Mouse (Mus musculus): ENCODE measurements at regions not wholly inside any gene's neighbourhood (a gene's known extent, or its start where the extent isn't known, plus 50 kb on each side); places are given as distances from the start of the nearest gene placed in this dataset.

DNA sequence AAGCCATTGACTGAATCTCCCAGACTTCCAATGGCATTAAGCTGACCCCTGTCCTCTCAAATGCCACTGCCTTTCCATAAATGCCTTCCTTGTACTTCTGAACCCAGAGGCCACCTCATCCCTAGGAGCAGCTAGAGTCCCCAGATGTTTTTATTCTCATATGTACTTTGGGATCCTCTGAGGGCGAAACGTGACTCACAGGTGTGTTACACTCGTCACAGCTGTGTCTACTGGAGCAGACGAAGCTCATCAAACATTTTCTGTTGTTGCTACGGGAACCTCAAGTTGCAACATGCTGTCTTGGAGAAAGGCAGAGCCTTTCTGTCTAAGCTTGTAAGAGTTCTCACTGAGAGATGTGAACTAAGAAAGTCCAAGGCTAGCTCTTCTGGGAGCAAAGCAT, 80.1 kb downstream of the Zfp706 start:
- H3K36me3 ChIP-seq (ENCODE audit: control insufficient read depth, insufficient read depth, low read length) = no peaks in the 10 kb centered on the region
- no peak overlapping the region for H3K4me2 ChIP-seq (ENCODE audit: low read depth, low read length)
- no peaks in the 10 kb centered on the region for H3K4me1 ChIP-seq (ENCODE audit: control insufficient read depth, insufficient read depth, low read length)
- no peak overlapping the region for H3K9ac ChIP-seq (replicated peaks; ENCODE audit: low read depth, low read length)
- no peak overlapping the region for H3K4me3 ChIP-seq (ENCODE audit: low read depth, low read length)
- no peaks in the 10 kb centered on the region for H3K27me3 ChIP-seq (ENCODE audit: control insufficient read depth, insufficient read depth, low read length)
- no peak overlapping the region for H3K27ac ChIP-seq (ENCODE audit: low read depth, low read length)
- no peak for ATAC-seq (ENCODE audit: low read depth)
- 75% methylated on average over 5 of the region's 5 CpGs for WGBS
- H3K9me3 ChIP-seq (ENCODE audit: control insufficient read depth, low read length) = no peaks in the 10 kb centered on the region

DNA sequence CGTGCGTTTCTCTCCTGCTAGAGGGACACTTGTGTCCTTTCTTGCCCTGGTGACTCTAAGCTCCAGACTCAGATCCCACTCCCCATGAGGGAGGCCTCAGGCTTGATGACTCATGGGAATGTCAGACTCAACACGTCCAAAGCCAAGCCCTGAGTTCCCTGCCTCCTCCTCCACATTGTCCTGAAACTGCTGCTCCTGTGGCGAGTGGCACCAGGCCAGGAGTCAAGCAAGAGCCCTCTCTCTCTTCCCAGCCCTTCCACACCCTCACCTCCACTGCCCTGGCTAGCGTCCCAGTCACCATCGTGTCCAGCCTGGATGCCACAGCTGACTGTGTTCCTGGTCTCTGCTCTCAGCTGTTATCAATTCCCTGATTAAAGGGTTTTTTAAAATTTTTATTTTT, 83.4 kb downstream of the Zfp706 start:
- Histone ChIP-seq H3K4me2 (ENCODE audit: low read depth, low read length) (no peak overlapping the region), H3K9me3 (ENCODE audit: control insufficient read depth, low read length) (no peaks in the 10 kb centered on the region), H3K4me1 (ENCODE audit: control insufficient read depth, insufficient read depth, low read length) (no peaks in the 10 kb centered on the region), H3K4me3 (ENCODE audit: low read depth, low read length) (no peak overlapping the region), H3K27me3 (ENCODE audit: control insufficient read depth, insufficient read depth, low read length) (no peaks in the 10 kb centered on the region), H3K36me3 (ENCODE audit: control insufficient read depth, insufficient read depth, low read length) (no peaks in the 10 kb centered on the region), H3K27ac (ENCODE audit: low read depth, low read length) (no peak overlapping the region), H3K9ac (replicated peaks; ENCODE audit: low read depth, low read length) (no peak overlapping the region)
- 83% methylated on average over 6 of the region's 6 CpGs for WGBS
- ATAC-seq (ENCODE audit: low read depth) = no peak

DNA sequence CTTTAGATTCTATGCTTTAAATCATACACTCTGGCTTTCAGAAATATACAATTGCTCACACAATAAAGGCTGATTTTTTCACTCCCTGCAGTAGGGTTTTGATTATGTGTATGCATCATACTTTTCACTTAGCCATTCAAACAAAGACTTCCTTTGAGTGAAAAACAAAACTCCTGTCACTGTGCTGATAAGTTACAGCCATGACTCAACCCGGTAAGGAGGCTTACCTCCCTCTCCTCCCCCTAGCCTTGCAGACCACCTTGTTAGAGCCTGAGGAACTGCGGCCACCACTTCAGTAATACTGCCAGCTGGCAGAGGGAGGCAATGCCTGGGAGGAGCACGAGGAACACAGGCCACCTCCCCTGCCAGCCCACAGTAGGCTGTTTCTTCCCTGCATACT, 86.2 kb downstream of the Zfp706 start:
- no peak overlapping the region for H3K9ac ChIP-seq (replicated peaks; ENCODE audit: low read depth, low read length)
- H3K4me2 ChIP-seq (ENCODE audit: low read depth, low read length) = no peak overlapping the region
- no peak overlapping the region for H3K27ac ChIP-seq (ENCODE audit: low read depth, low read length)
- H3K4me1 ChIP-seq (ENCODE audit: control insufficient read depth, insufficient read depth, low read length) = no peaks in the 10 kb centered on the region
- H3K27me3 ChIP-seq (ENCODE audit: control insufficient read depth, insufficient read depth, low read length) = no peaks in the 10 kb centered on the region
- WGBS = 28% methylated on average over 3 of the region's 3 CpGs
- no peak for ATAC-seq (ENCODE audit: low read depth)
- no peaks in the 10 kb centered on the region for H3K36me3 ChIP-seq (ENCODE audit: control insufficient read depth, insufficient read depth, low read length)
- H3K4me3 ChIP-seq (ENCODE audit: low read depth, low read length) = no peak overlapping the region
- no peaks in the 10 kb centered on the region for H3K9me3 ChIP-seq (ENCODE audit: control insufficient read depth, low read length)

DNA sequence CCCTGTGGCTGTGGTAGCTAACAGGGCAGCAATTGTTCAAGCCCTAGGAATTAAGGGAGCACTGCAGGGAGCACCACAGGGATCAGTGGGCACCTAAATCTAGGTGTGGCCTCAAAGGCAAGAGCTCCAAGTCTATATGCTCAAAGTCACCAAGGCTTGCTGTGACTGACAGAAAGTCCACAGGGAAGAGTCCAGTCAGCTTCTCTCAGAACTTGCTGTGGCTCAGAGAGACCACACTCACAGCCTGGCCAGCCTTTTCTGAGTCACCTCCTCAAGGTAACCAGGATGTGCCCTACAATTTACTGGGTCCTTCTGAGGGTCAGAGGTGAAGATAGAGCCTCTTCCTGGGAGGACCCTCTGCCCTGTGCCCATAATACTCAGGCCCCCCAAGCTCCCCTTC, 86.7 kb downstream of the Zfp706 start:
- Histone ChIP-seq H3K4me3 (ENCODE audit: low read depth, low read length) (no peak overlapping the region), H3K27me3 (ENCODE audit: control insufficient read depth, insufficient read depth, low read length) (no peaks in the 10 kb centered on the region), H3K27ac (ENCODE audit: low read depth, low read length) (no peak overlapping the region), H3K9ac (replicated peaks; ENCODE audit: low read depth, low read length) (no peak overlapping the region), H3K4me2 (ENCODE audit: low read depth, low read length) (no peak overlapping the region), H3K9me3 (ENCODE audit: control insufficient read depth, low read length) (no peaks in the 10 kb centered on the region), H3K36me3 (ENCODE audit: control insufficient read depth, insufficient read depth, low read length) (no peaks in the 10 kb centered on the region), H3K4me1 (ENCODE audit: control insufficient read depth, insufficient read depth, low read length) (no peaks in the 10 kb centered on the region)
- no peak for ATAC-seq (ENCODE audit: low read depth)

DNA sequence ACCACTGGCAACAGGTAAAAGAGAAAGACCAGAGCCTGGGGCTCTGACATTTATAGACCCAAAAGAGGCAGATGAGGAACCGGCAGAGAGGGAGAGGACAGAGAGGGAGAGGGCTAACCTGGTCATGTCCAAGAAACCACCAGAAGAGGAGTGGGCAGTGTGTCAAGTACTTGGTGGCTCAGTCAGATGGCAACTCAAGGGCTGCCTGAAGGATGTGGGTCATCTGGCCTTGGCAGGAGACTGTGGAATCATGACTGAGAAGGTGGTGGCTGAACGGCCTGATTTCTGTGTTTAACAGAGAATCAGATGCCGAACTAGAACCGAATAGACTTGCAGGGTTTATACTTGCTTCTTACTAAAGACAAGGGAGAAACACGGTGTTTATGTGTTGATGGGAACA, 87.9 kb downstream of the Zfp706 start:
- Histone ChIP-seq H3K36me3 (ENCODE audit: control insufficient read depth, insufficient read depth, low read length) (no peaks in the 10 kb centered on the region), H3K4me1 (ENCODE audit: control insufficient read depth, insufficient read depth, low read length) (no peaks in the 10 kb centered on the region), H3K27ac (ENCODE audit: low read depth, low read length) (no peak overlapping the region), H3K27me3 (ENCODE audit: control insufficient read depth, insufficient read depth, low read length) (no peaks in the 10 kb centered on the region), H3K4me2 (ENCODE audit: low read depth, low read length) (no peak overlapping the region), H3K4me3 (ENCODE audit: low read depth, low read length) (no peak overlapping the region), H3K9me3 (ENCODE audit: control insufficient read depth, low read length) (no peaks in the 10 kb centered on the region), H3K9ac (replicated peaks; ENCODE audit: low read depth, low read length) (no peak overlapping the region)
- 94% methylated on average over 5 of the region's 5 CpGs for WGBS
- no peak for ATAC-seq (ENCODE audit: low read depth)

DNA sequence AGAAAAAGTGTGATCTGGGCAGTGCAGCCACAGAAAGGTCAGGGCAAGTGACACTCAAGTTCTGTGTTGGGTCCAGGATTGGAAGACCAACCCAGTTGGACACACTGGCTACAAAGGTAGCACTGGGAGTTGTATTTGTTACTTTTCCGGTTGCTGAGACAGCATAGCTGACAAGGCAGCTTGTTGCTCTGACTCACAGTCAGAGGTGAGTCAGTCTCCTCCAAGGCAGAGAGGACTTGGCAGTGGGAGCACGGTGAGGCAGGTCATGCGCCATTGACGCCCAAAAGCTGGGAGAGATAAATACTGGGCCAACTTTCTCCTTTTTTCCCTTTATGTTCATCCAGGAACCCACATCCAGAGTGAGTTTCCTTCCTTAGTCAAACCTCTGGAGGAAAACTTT, 88.4 kb downstream of the Zfp706 start:
- Histone ChIP-seq H3K36me3 (ENCODE audit: control insufficient read depth, insufficient read depth, low read length) (no peaks in the 10 kb centered on the region), H3K9ac (replicated peaks; ENCODE audit: low read depth, low read length) (no peak overlapping the region), H3K27me3 (ENCODE audit: control insufficient read depth, insufficient read depth, low read length) (no peaks in the 10 kb centered on the region), H3K4me3 (ENCODE audit: low read depth, low read length) (no peak overlapping the region), H3K4me2 (ENCODE audit: low read depth, low read length) (no peak overlapping the region), H3K27ac (ENCODE audit: low read depth, low read length) (no peak overlapping the region), H3K9me3 (ENCODE audit: control insufficient read depth, low read length) (no peaks in the 10 kb centered on the region), H3K4me1 (ENCODE audit: control insufficient read depth, insufficient read depth, low read length) (no peaks in the 10 kb centered on the region)
- no peak for ATAC-seq (ENCODE audit: low read depth)
- WGBS = 92% methylated on average over 4 of the region's 4 CpGs

DNA sequence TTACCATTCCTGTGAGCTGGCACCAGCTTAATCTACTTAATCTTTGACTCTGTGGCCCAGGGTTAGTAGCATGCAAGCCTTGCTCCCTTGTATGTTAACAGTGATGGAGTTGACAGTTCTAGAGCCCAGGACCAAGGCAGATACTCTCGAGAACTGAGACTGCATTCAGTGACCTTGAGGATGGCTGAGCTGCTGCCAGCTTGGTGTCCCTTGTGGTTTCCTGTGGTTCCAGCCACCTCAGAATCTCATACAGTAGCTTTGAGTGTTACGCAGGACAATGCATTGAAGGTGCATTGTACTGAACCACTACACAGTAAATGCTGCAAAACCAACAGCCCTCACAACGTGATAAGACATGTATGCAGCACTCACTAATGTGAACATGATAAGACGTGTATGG, 90.6 kb downstream of the Zfp706 start:
- WGBS = 82% methylated on average over 4 of the region's 4 CpGs

DNA sequence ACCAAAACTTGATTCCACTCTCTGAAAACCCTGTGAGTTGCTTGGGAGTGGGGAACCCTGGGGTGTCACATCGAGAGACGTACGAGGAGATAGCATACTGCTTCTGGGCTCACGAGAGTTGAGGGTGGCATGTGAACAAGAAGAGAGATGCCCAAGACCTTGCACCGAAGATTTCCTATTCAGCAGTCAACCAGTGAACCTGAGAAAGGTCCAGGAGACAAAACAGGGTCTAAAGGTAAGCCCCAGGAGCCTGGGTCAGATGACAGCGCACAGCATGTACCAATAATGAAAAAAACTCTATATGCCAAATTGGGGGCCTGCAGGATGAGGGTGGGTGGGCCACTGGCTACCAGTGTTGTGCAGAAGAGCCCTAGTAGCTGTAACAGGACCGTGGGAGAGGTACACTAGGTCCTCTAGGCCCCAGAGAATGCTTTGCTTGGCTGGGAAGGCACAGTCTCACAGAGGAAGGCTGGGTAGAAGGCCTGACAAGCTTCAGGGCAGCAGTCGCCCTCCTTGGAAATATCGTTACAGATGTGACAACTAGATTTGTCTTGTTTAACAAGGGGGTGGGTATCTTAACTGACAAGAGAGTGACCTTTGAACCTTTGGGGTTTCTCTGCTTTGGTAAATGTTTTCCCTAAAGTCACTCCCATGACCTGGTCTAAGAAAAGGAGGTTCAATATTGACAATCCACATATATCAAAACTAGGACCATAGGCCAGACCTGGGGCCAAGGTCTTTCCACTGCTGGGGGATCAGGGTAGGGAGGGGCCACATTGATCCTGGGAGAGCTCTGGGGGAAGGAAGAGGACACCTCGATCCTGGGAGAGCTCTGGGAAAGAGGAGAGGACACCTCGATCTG, 93.1 kb downstream of the Zfp706 start:
- no peak overlapping the region for H3K4me3 ChIP-seq (ENCODE audit: low read depth, low read length)
- no peaks in the 10 kb centered on the region for H3K9me3 ChIP-seq (ENCODE audit: control insufficient read depth, low read length)
- no peaks in the 10 kb centered on the region for H3K27me3 ChIP-seq (ENCODE audit: control insufficient read depth, insufficient read depth, low read length)
- ATAC-seq (ENCODE audit: low read depth) = no peak
- 90% methylated on average over 11 of the region's 11 CpGs for WGBS
- no peaks in the 10 kb centered on the region for H3K4me1 ChIP-seq (ENCODE audit: control insufficient read depth, insufficient read depth, low read length)
- H3K36me3 ChIP-seq (ENCODE audit: control insufficient read depth, insufficient read depth, low read length) = no peaks in the 10 kb centered on the region
- no peak overlapping the region for H3K27ac ChIP-seq (ENCODE audit: low read depth, low read length)
- H3K4me2 ChIP-seq (ENCODE audit: low read depth, low read length) = no peak overlapping the region
- no peak overlapping the region for H3K9ac ChIP-seq (replicated peaks; ENCODE audit: low read depth, low read length)

More for the DNA sequence above, 90.6 kb downstream of the Zfp706 start:
- Histone ChIP-seq H3K36me3 (ENCODE audit: control insufficient read depth, insufficient read depth, low read length) (no peaks in the 10 kb centered on the region), H3K4me1 (ENCODE audit: control insufficient read depth, insufficient read depth, low read length) (no peaks in the 10 kb centered on the region), H3K9ac (replicated peaks; ENCODE audit: low read depth, low read length) (no peak overlapping the region), H3K4me2 (ENCODE audit: low read depth, low read length) (no peak overlapping the region), H3K27me3 (ENCODE audit: control insufficient read depth, insufficient read depth, low read length) (no peaks in the 10 kb centered on the region), H3K4me3 (ENCODE audit: low read depth, low read length) (no peak overlapping the region), H3K9me3 (ENCODE audit: control insufficient read depth, low read length) (no peaks in the 10 kb centered on the region), H3K27ac (ENCODE audit: low read depth, low read length) (no peak overlapping the region)
- ATAC-seq (ENCODE audit: low read depth) = no peak

DNA sequence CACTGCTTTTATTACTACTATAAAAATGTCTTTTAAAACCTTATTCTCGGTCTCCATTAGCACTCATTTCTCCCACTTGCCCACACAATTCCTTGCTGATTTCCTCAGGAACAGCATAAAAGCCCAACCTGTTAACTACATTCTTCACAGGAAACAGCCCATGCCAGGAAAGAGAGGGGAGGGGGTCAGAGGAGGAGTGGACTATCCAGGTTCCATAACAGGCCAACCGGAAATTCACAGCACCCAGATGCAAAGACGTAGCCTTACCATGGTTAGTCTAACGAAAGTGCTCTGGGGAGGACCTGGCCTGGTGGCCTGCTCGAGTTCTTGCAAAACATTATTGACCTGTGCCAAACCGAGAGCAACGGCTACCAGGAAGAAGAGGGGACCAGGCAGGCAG, 94.3 kb downstream of the Zfp706 start:
- Histone ChIP-seq H3K27me3 (ENCODE audit: control insufficient read depth, insufficient read depth, low read length) (no peaks in the 10 kb centered on the region), H3K27ac (ENCODE audit: low read depth, low read length) (no peak overlapping the region), H3K4me1 (ENCODE audit: control insufficient read depth, insufficient read depth, low read length) (no peaks in the 10 kb centered on the region), H3K9ac (replicated peaks; ENCODE audit: low read depth, low read length) (no peak overlapping the region), H3K4me2 (ENCODE audit: low read depth, low read length) (no peak overlapping the region), H3K36me3 (ENCODE audit: control insufficient read depth, insufficient read depth, low read length) (no peaks in the 10 kb centered on the region), H3K4me3 (ENCODE audit: low read depth, low read length) (no peak overlapping the region), H3K9me3 (ENCODE audit: control insufficient read depth, low read length) (no peaks in the 10 kb centered on the region)
- 81% methylated on average over 7 of the region's 7 CpGs for WGBS
- ATAC-seq (ENCODE audit: low read depth) = no peak
